Mouse (Mus musculus) layer of hippocampus, postnatal 25 days (tissue): ENCODE data around the gene Fam186b. TPM values are rescaled to one million over a fixed set of nuclear protein-coding genes. Genes with fewer than 3 reads are reported as not detected.

Experiments used
- DNase-seq, 2 experiments: peaks; one replicate each; pipeline ENCODE4 v3.0.0; 2022; ENCODE audit warnings: mixed read lengths in 2 of 2, low spot score in 1 of 2; ENCODE audit errors: extremely low spot score in 1 of 2
- total RNA-seq, 2 experiments: library from RNA; stranded (reverse); gene quantifications; 2 replicates each; pipeline ENCODE4 v1.2.3; 2021

Fam186b gene
- total RNA-seq, 2 experiments from 2014 or later = 1.2 to 1.3 TPM

DNA sequence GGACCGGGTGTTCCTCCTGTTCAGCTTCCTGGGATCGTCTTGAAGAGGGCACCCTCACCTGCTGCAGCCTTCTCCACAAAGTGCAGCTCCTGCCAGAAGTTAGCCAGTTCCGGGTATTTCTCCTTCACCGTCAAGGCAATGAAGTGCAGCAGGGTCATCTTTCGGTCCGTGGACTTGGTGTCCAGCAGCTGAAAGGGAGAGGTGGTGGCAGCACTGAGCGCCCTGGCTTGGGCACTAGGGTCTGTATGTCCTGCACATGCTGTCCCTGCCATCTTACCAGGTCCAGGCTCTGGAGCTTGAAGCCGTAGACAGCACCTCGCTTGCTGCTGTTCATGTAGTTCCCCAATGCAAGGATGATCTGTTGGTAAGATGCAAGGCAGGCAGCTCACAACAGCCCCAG, 25.3 kb upstream of the Fam186b start:
- no peak for DNase-seq

DNA sequence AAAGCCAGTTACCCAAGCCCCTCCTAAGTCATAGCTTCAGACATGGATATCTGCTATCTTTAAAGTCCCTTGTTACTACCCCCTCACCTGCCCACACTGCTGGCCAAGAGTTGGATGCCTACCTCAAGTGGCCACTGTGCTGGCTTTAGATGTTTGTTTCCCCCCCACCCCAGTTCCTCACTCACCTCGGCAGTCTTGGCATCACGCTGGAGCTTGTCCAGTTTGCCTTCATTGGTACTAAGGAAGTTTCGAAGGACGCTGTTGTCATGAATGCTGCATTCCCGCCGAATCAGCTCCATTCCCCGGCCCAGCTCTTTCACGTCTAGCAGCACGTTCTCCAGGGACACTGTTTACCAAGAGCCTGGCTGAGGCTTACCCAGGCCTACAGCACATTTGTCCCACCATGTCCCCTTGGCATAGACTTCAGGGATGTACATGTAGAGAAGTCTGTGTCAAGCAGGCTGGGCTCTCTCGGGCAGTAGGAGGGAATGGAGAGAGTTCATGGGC, 24.5 kb upstream of the Fam186b start:
- DNase-seq = no peak

DNA sequence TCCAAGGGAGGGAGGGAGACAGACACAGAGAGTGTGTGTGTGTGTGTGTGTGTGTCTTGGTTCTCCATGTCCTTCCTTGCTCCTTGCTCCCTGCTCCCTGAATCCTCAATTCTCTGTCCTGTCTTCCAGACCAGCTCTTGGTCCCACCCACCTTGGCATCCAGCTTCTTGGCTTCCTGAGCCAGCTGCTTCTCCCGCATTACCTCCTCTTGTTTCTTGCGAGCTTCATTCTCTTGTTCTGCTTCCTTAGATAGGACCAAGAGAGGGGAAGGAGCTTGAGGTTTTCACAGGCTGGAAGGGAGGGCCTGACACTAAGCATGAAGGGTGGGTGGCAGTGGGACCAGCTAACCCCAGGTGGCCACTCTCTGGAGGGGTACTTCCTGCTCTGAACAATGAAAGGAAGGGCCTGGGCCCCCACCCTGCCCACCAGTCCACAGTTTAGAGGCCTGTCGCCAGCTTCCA, 23.8 kb upstream of the Fam186b start:
- no peak for DNase-seq

DNA sequence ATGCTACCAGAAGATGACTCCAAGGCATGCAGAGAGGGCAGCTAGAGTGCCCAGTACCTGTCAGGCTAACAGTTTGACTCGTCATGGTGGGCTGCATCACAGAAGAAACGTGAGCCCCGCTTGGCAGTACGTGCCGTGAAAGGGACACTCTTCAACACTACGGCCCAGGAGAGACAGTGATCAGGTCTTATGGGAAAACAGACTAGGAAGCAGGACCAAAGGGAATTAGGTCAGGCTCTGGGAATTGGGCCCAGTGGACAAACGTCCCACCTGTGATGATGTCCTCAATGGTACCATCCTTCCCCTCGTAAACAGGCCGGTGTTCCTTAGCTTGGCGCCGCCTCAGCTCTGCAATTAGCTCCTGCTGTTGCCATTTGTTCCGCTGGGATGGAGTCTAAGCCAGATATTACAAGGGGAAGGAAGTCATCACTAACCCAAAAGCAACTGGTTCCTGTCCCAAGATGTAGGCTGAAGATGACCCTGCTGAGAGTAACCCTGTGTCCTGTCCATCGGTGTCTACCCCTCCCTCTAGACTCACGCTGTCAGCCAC, 23.2 kb upstream of the Fam186b start:
- DNase-seq = no peak

DNA sequence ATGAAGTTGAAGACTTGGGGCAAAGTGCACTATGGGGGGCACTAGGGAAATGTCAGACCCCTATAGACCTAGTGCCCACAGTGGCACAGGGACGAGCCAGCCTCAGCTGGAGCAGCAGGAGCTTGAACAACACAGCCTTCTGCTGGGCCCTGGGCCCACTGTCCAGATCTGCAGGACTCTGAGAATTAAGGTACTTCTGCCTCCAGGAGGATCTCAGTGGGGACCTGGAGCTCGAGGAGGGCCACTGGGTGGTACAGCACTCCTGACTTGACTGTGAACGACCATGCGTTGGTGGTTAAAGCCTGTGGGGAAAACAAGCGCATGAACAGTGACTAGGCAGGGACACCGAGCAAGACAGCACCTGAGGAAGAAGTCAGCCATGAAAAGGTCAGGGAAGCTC, 22.4 kb upstream of the Fam186b start:
- DNase-seq = no peak

DNA sequence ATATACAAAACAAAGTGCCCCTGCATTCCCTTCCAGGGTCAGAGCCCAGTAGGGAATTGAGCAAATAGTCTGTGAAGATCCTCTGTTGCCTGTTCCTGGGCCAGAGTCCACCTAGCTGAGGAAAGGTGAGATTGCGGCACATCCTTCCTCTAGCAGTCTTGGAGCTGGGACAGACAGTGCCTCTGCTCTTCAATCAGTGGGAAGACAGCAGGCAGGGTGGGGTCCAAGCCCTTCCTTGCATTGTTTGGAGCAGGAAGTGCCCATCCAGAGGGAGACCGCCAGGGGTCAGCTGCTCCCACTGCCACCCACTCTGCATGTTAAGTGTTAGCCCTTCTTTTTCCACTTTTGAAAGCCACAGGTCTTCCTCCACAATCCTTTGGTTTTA, 21.6 kb upstream of the Fam186b start:
- no peak for DNase-seq

DNA sequence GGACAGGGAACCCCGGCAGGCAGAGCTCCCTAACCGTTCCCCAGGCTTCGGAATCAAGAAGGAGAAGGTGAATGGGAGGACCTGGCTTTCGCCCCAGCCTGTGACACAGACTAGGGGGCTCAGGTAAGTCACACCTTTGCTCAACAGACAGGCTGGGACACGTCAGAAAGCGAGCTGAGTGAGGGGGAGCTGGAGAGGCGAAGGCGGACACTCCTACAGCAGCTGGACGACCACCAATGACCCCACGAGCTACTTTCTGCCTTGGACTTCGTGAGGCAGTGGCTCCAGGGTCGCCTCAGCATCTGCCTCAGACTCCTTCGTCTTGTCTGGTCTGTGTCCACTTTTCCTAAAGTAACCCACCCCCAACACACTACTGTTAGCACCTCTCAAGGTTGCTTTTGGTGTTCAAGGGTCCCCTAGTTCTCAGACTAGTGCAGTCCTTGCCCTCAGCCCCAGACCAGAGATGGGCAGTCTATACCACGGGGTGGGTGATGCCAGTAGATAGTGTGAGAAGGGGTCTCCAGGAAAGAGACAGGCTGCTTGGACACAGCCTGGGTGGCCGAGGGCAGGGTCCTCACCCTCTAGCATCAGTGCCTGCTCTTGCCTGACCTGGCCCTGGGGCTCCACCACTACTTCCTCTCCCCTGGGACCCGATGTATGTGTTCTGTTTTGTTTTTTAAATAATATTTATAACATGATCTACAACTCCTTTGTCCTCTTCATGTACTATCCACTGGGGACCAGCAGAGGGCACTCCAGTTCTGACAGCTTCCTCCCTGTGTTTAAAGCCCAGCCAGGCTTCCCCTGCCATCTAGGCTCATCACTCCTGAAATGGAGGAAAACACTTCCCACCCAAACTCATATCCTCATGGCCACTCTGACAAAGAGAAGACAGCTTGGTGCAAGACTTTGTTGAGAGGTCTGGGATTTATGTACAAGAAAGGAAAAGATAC, 20.9 kb upstream of the Fam186b start:
- DNase-seq = peak; percentile 65 to 83

DNA sequence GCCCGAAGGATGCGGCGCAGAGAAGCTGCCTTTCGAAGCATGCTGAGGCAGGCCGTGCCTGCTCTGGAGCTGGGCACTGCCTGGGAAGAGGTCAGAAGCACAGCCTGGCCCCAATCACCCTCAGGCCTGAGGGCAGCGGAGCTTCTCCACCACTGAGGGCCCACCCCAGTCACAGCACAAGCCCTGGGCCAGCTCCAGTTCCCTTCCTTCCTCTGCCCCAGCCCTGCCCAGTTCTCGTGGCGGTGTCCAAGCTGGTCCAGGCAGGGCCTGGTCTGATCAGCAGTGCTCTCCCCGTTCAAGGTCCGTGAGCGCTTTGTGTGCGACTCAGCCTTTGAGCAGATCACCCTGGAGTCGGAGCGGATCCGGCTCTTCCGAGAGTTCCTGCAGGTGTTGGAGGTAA, 19.2 kb upstream of the Fam186b start:
- no peak for DNase-seq

DNA sequence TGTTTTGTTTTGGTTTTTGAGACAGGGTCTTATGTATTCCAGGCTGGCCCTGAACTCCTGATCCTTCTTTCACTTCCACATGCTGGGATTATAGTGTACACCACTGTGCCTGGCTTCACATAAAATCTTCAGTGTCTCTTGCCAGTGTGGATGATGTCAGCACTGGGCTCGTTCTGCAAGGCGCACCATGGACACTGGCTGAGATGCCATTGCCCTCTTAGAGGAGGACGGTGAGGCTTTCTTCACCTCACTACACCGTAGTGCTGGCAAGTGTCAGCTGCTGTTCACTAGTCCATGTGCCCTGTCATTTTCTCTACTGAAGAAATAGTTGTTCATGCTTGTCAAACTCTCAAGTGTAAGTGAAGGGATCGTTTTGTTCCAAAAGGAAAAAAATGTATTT, 14.9 kb upstream of the Fam186b start:
- no peak for DNase-seq

DNA sequence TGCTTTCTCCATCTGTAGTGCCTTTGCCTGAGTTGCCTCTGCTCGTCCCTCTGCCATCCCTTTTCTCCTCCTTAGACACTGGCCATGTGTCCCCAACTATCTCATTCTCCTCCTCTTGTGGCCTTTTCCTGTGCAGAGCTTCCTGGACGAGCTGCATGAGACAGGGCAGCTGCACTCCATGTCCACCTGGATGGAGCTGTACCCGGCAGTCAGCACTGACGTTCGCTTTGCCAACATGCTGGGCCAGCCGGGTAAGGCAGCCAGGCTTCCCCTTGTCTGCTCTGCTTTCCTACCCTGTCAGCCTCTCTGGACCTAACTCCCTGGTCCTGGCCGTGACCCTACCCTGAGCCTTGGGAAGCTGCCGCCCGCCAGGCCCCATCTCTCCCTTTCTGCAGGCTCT, 13.9 kb upstream of the Fam186b start:
- DNase-seq = no peak

DNA sequence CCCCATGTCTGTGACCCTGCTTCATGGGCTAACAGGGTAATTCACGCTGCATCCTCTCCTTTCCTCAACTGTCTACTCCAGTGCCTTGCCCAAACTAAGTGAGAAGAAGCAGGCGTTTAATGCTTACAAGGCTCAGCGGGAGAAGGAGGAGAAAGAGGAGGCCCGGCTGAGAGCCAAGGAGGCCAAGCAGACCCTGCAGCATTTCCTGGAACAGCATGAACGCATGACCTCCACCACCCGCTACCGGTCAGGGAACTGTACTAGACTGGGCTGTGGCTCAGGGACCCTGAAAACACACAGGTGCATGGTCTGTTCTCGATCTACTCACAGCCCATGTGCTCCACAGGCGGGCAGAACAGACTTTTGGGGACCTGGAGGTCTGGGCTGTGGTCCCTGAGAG, 11.8 kb upstream of the Fam186b start:
- DNase-seq = no peak

DNA sequence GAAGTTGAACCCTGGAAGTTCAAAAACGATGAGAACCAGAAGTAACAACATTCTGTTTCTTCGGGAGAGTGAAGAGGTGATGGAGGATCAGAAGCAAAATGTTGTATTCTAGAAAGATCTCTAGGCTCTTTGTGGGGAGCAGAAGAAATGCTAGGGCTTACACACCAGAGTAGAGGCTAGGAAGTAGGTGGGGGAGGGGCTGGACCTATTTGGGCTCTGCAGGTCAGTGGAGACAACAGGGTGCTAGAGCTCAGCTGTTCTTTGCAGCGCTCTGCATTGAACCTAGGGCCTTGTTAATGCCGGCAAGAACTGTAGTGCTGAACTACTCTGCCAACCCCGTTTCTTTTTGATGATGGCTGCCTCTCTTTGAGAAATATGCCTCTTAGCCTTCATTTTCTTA, 525 bp upstream of the Fam186b start:
- DNase-seq = no peak

DNA sequence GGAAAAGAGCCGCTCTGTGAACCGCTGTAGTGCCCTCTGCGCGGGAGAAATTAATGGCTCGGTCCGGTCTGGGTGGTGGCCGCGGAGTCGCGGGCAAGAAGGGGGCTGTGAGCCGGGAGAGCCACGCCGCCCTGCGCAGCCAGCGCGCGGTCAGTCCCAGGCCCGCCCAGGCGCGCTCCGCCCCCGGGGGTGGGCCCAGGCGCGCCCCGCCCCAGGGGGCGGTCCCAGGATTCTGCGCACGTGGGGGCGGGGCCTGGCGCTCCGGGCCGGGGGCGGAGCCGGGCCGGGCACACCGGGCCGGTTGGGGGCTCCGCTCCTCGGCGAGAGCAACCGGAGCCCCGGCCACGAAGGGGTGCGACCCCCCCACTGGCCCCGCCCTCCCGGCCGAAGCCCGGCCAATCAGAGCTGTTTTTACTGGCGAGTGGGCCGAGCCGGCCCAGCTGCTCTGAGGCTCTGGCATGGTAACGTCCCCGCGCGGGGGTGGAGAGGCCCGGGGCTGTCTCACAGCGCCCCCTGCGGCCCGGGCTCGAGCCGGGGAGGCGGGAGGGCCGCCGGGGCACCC, 794 bp downstream of the Fam186b start, which contains the start of gene Prpf40b:
Prpf40b (plus strand) TSS at position 275 of the 562 bp plus-strand sequence.
- peak; percentile 87 to 95 for DNase-seq

DNA sequence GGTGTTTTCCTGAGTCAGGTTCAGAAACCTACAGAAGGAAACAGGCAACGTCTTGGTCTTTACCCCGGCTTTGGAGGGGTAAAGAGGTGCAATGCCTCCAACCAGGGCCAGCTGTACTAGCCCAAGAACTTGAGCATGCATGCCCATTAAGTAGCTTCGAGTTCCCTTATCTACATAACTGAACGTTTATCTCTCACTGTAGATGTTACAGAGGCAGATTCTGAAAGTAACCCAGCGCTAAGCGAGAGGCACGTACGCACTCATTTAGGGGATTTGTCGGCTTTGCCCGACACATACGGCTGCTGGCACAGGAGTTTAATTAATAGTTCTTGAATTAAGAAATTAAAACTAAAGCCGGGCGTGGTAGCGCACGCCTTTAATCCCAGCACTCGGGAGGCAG, 1.4 kb downstream of the Fam186b start:
- DNase-seq = no peak

DNA sequence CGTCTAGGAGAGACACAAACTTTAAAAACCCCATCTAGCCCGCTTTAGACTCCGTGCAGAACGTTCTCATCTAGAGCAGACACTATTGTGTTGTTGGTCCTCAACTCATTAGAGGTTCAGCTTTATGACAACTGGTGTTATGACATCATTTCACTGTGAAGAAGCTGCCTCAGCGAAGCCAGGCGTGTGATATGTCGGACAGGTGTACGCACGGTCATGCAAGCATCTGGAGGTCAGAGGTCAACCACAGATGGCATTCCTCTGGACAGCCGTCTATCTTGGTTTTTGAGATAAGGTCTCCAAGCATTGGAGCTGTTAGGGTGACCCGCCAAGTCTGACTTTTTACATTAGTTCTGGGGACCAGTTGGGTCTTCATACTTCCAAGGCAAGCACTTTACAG, 5.1 kb downstream of the Fam186b start:
- DNase-seq = no peak

DNA sequence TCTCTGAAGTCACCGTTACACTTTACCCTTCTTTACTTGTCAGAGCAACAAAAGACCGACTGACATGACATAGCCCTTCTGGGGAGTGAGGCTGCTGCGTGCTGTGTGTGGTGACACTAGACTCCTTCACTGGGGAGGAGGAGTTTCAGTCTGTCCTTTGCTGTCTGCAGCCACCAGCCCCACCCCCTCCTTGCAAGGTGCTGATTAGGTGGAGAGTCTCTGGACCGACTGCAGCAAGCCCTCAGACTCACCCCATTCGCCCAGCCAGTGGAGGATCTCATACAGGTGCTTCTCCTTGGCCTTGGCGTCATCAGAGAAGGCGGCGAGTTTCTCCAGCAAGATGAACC, 10.5 kb downstream of the Fam186b start:
- no peak for DNase-seq

DNA sequence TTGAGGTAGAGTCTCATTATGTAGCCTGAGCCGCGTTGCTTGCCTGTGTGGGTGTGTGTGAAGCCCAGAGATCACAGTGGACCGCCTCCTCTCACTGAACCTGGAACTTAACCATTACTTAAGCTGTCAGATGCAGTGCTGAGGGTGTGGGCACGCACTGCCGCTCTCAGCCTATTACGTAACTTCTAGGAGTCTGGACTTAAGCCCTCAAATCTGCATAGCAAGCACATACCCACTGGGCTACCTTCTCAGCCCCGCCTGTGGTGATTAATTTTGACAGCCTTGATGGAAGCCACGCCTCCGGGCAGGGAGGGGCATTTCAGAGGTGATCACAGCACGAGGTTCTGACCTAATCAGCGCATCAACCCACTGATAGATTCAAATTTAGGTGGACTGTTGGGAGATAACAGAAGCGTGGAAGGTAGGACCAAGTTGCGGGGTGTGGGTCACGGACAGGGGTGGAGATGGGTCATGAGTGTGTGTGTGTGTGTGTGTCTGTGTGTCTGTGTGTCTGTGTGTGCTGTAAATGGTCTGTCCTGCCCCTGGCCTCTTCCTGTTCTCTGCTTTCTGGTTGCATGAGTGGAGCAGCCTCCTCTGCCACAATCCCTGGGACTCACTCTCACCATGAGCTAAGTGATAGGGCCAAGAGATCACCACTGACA, 11.0 kb downstream of the Fam186b start:
- DNase-seq = no peak

DNA sequence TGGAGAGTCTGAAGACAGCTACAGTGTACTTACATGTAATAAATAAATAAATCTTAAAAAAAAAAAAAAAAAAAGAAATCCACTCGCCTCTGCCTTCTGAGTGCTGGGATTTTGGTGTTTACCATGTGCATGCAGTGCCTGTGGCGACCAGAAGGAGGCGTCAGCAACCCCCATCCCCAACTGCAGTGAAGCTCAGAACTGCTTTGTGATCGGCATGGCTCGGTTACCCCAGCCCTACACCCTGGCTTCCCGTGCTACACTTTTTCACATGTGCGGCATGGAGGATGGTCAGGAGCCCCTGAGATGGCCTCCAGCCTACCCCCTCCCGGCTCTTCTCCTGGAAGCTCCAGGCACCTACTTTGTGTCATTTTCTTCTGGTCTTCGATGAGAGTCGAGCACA, 12.2 kb downstream of the Fam186b start:
- DNase-seq = no peak

DNA sequence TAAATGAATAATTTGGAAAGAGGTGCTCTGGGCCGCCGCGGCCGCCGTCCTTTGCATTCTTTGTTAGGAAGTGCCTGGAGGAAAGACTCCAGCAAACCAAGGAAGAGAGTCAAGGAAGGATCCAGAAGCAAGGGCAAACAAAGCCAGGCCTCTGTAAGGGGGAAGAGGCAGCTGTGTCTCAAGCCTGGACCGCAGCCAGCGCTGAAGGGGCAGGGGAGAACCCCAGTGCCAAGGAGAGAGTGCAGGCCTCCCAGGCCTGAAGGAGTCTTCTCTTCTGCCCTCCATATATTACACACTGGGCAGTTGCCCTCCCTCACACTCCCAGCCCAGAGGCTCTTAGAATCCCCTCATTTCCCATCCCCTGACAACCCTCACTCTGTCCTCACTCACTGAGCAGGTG, 17.4 kb downstream of the Fam186b start:
- DNase-seq = no peak

DNA sequence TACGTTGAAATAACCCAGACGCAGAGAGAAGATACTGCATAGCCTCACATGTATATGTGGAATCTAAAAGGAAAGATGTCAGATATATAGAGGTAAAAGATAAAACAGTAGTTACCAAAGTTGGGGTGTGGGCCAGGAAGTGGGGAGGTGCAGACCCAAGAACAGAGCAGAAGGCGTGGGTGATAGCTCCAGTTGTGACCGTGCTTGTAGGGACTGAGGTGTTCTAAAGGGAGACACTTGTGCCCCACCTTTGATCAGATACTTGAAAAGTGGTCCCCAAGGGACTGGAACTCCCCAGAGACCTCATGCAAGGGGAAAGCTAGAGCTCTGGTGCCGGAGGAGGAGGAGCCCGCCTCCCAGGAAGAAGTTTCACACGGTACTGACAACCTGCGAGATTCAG, 19.6 kb downstream of the Fam186b start:
- DNase-seq = no peak

DNA sequence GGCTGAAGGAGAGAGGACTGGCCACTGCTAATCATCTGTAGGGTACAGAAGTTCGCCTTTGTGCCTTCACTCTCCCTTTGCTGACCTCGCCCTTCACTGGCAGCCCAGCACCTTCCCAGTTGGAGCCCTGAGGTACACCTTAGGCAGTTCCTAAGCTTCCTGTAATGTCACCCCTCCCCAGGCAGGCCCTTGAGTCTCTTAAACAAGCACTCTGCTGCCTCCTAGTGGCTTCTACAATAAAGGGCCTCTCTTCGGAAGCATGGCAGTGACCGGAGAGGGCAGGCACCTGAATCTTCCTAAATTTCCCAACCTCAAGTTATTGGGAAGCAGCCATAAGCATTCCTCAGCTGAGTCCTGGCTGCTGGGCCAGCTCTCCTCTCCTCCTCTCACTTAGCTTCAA, 30.0 kb downstream of the Fam186b start:
- peak in 1 of 2 experiments; percentile 59 for DNase-seq
